Mouse (Mus musculus) kidney, postnatal 25 days (tissue): ENCODE results near the gene Pdzd2.

Experiments used
- DNase-seq, 2 experiments: peaks; one replicate each; pipeline ENCODE4 v3.0.0; 2021; ENCODE audit warnings: mixed read lengths in 2 of 2

Gene Pdzd2

DNA sequence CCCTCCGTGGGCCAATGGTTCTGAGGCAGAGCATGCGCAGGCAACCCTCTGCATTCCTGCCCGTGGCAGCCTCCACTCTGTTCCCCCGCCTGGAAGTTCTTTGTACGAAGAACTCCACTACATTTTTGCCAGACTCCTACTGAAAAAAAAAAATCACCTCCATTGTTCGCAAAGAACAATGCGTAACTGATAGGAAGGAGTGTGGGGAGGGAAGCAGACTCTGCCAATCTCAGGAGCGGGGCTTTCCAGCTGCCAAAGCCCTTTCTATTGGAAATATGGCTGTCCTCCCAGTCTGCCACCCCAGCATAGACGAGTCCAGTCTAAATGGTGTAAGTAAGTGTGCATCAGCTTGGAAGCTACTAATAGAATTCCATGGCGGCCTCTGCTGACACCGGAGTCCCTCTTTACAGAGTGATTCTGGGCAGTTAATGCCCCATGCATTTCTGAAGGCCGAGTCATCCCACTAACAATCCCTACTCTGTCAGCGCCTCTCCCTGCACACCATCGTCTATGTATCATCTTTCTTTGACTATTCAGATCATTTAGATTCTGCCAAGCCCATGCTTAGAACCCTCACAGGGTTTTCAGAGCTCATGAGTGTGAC is 221.3 kb downstream of the Pdzd2 start:
- no peak for DNase-seq

GRCm38 (mm10) chr15:12517314-12517813 is 222.4 kb downstream of the Pdzd2 start:
- DNase-seq = no peak

- no peak for DNase-seq
Measured at GRCm38 (mm10) chr15:12515272-12515844, 224.4 kb downstream of the Pdzd2 start.

- DNase-seq = no peak
Measured at GRCm38 (mm10) chr15:12513526-12513925, 226.2 kb downstream of the Pdzd2 start.

- no peak for DNase-seq
Measured at GRCm38 (mm10) chr15:12508765-12509377, 230.9 kb downstream of the Pdzd2 start.

GRCm38 (mm10) chr15:12507523-12507922 is 232.2 kb downstream of the Pdzd2 start:
- DNase-seq = no peak

DNA sequence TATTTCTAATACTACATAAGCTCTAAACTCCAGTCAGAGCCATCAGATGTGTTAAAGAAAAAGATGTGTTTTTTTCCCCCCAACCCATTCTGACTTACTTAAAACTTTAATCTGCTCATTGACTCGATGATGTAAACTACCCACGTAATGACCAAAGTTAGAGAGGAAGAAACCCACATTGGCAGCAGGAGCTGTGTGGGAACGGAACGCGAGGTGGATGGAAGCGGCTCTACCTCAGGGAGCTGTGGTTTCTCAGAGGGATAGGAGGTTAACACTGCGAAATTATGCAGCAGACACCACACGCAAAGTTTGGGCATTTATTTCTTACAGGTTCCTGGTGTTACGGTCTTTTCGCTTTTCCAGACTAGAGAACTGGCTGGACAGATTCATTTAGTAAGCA is 233.2 kb downstream of the Pdzd2 start:
- no peak for DNase-seq

GRCm38 (mm10) chr15:12506085-12506484 is 233.6 kb downstream of the Pdzd2 start:
- no peak for DNase-seq

GRCm38 (mm10) chr15:12505556-12505955 is 234.2 kb downstream of the Pdzd2 start:
- no peak for DNase-seq

GRCm38 (mm10) chr15:12503907-12504306 is 235.8 kb downstream of the Pdzd2 start:
- DNase-seq = no peak

DNA sequence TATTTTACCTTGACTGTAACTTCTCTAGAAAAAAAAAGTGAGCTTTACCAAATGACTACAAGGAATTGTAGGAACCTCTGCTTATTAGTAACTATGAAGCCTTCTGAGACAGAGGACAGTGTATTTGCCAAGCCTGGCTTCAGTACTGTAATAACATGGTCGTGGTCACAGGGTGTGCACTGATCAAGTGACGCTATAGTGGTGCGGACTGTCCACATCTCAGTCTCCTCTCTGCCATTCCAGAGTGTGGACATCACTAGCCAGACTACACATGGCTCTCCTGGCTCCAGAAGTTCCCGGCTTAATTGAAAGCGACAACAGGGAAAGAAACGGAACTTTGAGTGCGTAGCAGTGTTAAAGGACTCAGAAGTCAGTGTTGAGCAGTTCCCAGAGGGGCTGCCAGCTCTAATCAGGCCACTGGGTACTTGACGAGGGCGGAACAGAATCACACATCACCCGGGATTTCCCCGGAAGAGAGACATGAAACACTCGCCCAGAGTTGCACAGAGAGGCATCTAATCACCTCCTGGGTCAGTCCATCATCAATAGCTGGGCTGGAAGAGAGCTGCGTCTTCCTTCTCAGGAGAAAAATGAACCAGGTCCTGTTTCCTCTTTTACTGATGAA is 237.7 kb downstream of the Pdzd2 start:
- no peak for DNase-seq

- DNase-seq = no peak
Measured at GRCm38 (mm10) chr15:12500674-12501073, 239.1 kb downstream of the Pdzd2 start.

- no peak for DNase-seq
Measured at GRCm38 (mm10) chr15:12494084-12494483, 245.6 kb downstream of the Pdzd2 start.

GRCm38 (mm10) chr15:12493258-12493657 is 246.5 kb downstream of the Pdzd2 start:
- DNase-seq = peak; percentile 60 to 68

DNA sequence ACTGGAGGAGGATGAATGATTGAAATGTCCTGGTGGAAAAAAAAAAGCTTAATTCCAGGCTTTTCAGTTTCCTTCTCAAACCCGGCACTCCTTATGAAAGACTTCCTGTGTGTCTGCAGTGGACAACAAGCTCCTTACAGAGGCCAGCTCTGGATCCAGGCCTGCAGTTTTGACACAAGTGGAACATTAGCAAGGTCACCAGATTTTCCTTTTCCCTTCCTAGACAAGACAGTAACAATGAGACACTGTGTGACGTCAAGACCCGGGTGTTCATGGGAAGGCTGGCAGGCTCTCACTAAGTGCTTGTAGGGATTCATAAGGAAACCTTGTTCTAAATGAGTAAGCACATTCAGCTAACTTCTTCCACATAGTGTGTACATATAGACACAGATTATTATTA is 248.8 kb downstream of the Pdzd2 start:
- peak; percentile 62 to 84 for DNase-seq

DNA sequence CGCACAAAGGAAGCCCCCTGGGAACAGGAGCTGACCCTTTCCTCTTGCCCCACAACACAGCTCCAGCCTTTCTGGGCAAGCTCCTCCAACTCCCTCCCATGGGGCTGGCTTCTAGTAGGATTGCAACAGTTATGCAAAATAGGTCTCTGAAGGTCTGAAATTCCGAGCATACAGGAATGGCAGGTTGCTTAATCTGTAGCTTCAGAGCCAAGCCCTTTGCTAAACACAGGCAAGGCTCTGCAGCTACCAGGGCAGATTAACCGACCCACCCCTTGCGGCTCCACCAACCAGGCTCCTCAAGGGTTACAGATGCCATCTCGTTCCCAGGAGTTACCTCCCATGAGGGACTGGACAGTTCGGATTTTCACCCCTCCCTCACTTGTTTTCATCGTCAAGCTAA is 249.2 kb downstream of the Pdzd2 start:
- DNase-seq = peak; percentile 31 to 58

DNA sequence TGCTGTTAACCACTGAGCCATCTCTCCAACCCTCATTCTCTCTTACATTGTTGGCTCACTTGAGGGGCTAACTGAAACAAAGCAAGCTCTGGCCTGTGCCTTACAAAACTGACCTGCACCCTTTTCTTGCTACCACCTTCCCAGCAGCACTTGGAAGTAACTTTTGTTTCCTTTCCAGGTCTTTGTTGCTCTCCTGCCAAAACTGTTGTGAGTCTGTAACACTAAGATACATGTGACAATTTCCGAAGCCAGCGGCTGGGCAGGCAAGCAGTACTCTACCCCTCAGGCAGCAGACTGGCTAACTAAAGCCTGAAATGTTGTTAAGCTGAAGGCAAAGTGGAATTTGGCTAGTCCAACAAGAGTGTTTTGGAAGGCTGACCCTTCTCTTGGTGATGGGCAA is 251.4 kb downstream of the Pdzd2 start:
- no peak for DNase-seq

GRCm38 (mm10) chr15:12481261-12481660 is 258.5 kb downstream of the Pdzd2 start:
- DNase-seq = no peak

DNA sequence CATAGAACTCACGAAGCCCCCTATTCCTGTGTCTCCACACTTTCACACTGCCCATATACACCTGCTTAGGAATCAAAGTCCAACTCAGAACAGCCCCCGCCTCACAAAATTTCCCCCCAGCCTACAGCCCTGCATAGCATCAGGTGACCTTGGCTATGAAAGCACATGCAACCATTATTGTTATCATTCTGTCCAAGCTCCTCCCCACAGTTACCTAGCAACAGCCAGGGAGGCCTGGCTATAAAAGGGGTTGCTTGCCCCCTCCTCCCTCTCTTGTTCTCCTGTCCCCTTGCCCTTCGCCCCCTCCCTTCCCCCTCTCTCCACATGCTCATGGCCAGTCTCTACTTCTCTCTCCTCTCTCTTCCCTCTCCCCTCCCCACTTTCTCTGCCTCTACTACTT is 259.4 kb downstream of the Pdzd2 start:
- no peak for DNase-seq

DNA sequence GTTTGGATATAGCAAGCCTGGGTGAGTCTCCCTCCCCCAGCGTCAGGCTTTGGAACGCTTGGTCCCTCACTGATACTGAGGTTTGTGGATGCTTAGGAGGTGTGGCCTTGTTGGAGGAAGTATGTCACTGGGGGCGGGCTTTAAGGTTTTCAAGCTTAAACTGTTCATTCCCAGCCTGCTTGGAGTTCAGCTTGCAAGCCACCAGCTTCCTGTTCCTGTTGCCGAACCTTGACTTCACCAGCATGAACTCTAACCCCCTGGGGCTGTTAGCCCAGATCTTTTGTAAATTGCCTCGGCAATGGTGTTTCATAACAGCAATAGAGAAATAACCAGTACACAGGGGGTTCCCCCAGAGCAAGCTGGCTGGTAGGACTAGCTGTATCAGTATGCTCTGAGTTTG is 260.4 kb downstream of the Pdzd2 start:
- DNase-seq = peak; percentile 51 to 78

GRCm38 (mm10) chr15:12473596-12473995 is 266.1 kb downstream of the Pdzd2 start:
- no peak for DNase-seq

DNA sequence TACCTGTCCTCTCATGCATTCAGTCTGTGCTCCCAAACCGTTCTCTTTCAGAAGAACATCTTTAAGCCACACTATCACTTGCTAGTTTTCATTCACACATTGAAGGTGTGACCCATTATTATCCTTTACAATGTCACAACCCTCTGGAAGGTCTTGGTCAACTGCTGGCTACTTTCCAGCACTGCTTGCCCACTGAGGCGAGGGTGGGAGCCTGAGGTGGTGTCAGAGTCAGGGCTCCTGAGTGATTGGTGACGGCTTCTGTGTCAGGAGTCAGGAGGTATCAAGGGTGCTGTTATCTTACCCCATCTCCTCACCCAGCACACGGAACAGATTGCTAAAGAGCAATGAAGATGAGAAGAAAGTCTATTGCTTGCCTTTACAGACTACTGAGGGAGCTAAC is 267.1 kb downstream of the Pdzd2 start:
- no peak for DNase-seq

- no peak for DNase-seq
Measured at GRCm38 (mm10) chr15:12470900-12471838, 268.6 kb downstream of the Pdzd2 start.
